Mouse (Mus musculus): Measurements from ENCODE around the gene Fam166a.

The Fam166a gene

GRCm38 (mm10) chr2:25218445-25218844 is at the start of gene Fam166a:
Gene Fam166a, plus strand, starts transcription at chr2:25218745.
- DNase-seq (ENCODE audit: low spot score in 2 of 2) = no peak

- no peak for DNase-seq (ENCODE audit: low spot score in 2 of 2)
Measured at GRCm38 (mm10) chr2:25169778-25170177, 48.8 kb upstream of the Fam166a start.

DNA sequence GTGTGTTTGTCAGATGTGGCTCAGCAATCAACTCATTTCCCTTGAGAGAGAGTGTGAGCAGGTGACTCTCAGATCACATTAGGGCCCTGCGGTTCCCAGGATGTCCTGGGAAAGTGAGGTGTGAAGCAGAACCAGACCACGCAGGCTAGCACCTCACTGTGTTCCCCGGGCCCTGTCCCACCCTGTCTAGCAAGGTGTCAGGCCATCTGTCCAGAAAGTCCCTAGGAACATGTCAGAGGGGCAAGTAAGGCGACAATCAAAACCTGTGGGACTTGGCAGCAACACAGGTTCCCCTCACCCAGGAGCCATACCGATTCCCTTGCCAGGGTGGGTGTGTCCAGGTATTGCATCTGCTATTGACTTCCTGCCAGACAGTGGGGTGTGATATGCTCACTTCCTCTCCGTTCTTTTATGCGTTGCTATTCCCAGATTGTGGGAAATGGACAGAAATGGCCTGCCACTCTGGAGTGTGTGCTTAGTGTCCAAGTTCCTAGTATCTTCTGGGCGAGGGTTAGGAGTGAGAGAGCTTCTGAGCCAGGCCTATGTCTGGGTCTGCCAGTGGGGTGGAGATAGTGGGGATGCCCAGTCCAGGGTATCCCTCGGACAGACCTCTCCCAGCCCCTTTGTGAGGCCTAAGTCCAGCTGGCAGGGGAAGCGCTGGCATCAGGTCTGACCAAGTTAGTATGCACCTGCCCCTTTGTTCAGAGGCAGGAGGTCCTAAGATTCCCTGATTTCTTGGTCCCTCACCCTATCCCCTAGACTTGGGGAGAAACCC is 48.0 kb upstream of the Fam166a start:
- DNase-seq (ENCODE audit: low spot score in 2 of 2) = no peak

DNA sequence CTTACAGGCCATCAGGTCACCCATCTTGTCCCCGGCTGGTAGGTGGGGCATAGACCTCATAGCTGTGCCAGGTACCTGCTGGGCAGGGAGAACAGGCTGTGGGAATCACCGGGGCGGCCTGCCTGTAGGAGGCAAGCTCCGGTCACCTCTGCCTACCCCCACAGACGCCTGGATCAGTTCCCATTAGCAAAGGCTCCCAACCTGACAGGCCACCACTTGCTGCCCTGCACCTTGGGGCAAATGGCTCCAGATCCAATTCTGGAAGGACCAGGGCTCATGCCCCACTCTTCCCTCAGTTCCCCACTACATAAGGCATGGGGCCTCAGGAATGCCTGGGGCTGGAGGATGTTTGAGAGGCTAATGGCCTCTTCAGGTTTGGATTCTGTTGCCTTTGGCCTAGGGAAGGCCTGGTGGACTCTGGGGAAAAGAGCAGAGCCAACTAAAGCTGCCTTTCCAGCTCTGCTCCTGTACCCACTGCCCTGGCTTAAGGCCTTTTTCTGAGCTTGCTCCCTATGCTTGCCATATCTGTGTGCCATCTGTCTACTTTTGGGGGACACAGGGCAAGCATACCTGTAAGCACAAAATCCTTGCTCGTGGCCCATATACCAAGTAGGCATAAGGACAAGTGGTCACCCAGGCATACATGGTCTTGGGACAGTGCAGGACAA is 47.3 kb upstream of the Fam166a start:
- no peak for DNase-seq (ENCODE audit: low spot score in 2 of 2)

GRCm38 (mm10) chr2:25171769-25172153 is 46.8 kb upstream of the Fam166a start:
- no peak for DNase-seq (ENCODE audit: low spot score in 2 of 2)

DNA sequence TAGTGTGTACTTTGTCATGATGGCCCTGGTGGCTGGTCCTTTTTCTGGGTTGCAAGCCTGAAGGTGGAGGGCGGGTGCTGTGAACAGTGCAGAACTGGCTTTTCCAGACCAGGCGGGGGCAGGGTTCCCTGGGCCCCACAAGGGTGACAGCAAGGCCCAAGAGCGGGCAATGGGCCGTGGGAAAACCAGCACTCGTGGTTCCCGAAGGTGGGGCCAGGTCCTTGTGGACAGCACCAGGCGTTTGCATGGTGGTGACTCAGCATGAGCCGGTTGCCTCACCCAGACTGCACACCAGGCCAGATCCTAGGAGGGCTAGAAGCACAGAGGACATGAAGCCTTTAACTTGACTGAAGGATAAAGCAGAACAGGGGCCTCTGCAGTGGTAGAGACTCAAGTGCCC is 45.9 kb upstream of the Fam166a start:
- no peak for DNase-seq (ENCODE audit: low spot score in 2 of 2)

GRCm38 (mm10) chr2:25173821-25174220 is 44.7 kb upstream of the Fam166a start:
- no peak for DNase-seq (ENCODE audit: low spot score in 2 of 2)

GRCm38 (mm10) chr2:25174866-25175689 is 43.5 kb upstream of the Fam166a start:
- DNase-seq (ENCODE audit: low spot score in 2 of 2) = no peak

DNA sequence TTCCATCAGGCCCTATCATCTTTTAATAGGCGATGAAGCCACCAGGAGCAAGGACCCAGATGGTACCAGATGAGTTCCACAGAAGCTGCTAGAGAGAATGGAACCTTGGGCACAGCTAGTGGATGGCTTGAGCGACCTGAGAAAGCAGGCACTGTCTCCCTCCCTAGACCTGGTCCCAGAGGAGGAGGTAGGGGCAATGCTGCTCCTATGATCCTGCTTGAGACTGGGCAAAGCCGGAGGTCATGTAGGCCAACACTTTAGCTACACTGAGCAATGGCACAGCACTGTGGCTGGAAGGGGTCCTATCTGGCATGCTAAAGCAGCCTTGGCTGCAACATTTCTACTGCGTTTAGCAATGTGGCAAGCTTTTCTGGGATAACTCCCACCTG is 42.9 kb upstream of the Fam166a start:
- DNase-seq (ENCODE audit: low spot score in 2 of 2) = no peak

- DNase-seq (ENCODE audit: low spot score in 2 of 2) = no peak
Measured at GRCm38 (mm10) chr2:25176573-25176972, 42.0 kb upstream of the Fam166a start.

GRCm38 (mm10) chr2:25177076-25177475 is 41.5 kb upstream of the Fam166a start:
- no peak for DNase-seq (ENCODE audit: low spot score in 2 of 2)

- DNase-seq (ENCODE audit: low spot score in 2 of 2) = no peak
Measured at GRCm38 (mm10) chr2:25177685-25178084, 40.9 kb upstream of the Fam166a start.

DNA sequence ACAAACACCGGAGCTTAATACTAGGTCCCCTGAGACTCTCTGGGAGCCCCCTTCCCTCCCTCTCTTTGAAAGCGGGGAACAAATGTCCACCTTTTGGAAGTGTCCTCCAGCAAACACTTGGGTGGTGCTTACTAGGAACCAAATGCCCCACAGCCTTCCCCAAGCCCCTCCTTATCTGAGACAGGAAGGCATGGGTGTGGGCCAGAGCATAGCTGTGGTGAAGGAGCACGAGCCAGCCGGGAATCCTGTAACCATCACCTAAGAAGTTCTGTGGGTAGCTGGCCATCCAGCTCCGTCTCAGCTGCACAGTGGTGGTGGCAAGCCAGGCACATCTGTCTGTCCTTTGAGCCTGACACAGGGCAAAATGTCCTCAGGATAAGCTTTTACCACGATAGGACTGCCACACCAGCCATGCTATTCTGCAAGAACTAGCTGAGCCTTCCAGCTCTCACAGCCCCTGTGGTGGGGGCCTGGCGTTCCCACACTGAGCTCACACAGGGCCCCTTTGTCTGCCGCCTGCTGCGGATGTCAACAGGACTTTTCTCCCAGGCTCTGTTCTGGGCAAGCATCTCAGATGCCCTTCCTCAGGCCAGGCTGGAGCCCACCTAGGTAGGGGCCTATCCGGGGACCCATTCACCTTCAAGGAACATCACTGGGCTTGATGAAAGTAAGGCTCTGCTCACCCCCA is 40.1 kb upstream of the Fam166a start:
- no peak for DNase-seq (ENCODE audit: low spot score in 2 of 2)

- DNase-seq (ENCODE audit: low spot score in 2 of 2) = no peak
Measured at GRCm38 (mm10) chr2:25179566-25180217, 38.9 kb upstream of the Fam166a start.

DNA sequence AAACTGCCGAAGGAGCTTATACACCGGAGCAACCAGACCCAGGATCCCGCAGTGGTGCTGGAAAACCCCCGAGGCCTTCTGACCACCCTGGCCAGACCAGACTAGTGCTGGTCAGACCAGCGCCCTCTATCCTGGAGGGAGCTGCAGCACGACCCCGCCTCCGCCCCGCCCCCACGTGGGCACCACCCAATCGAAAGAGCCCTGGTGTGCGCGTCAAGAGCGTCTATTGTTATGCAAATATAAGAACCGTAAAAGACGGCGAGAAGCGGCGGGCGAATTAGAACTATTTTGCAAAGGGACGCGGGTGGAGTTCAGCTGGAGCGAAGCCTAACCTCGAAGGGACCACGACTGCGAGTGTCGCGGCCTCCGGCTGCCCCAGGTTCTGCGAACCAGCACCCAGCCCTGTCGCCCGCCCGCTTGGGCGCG is 38.1 kb upstream of the Fam166a start, which contains the start of gene Nrarp:
Nrarp (plus strand) TSS at position 281 of the 426 bp plus-strand sequence.
- peak; percentile 83 to 86 for DNase-seq (ENCODE audit: low spot score in 2 of 2)

GRCm38 (mm10) chr2:25180973-25181890 is 37.3 kb upstream of the Fam166a start:
- DNase-seq (ENCODE audit: low spot score in 2 of 2) = peak; percentile 47 to 48

DNA sequence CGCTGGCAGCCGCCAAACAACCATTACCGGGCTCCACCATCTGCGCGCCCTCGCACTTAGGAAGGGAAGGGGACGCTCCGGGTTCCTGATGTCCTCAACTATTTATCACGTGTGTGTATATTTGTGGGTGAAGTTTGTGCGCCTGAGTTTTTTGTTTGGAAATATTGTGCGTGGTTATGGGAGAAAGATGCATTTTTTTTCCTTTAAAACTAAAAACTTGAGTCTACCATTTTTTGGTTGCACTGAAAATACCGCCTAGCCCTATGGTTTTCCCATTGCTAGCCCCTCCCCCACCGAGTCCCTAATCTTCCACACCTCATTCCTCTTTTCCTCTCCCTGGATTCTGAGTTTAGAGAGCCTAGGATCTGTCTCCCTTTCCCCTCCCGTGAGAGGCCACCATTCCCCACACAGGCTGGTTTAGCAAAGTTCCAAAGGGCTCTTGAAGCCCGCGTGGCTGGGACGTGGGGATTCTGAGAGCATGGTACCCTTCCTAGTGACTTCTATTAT is 36.6 kb upstream of the Fam166a start:
- DNase-seq (ENCODE audit: low spot score in 2 of 2) = no peak

DNA sequence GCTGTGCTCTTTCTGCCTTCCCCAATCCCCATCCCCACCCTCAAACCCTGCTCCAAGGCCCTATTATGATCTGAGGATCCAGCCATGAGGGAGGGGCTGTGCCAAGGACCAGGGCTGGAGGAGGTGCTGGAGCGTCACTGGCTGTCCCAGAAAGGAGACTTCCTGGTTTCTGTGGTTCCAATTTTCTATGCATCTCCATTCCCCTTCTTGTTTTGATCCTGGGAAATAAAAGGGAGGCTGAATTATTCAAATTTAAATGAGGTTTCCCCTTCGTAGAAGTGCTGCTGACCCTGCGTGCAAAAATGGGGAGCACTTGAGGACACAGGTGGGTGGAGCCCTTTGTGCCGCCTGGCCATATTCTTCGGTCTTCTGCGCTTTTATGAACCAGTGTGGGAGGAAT is 35.9 kb upstream of the Fam166a start:
- no peak for DNase-seq (ENCODE audit: low spot score in 2 of 2)

- no peak for DNase-seq (ENCODE audit: low spot score in 2 of 2)
Measured at GRCm38 (mm10) chr2:25183336-25183735, 35.2 kb upstream of the Fam166a start.

- DNase-seq (ENCODE audit: low spot score in 2 of 2) = no peak
Measured at GRCm38 (mm10) chr2:25184496-25184895, 34.0 kb upstream of the Fam166a start.
